Mouse (Mus musculus) small intestine, adult 2 months (tissue): ENCODE measurements around the gene Siglec1. TPM values are rescaled to one million over a fixed set of nuclear protein-coding genes. Genes with fewer than 3 reads are reported as not detected.

ENCODE experiments used
- H3K27ac ChIP-seq: fragments of 200-500 bp; 2 replicates; pipeline ENCODE4 v1.5.1; 2012; ENCODE audit warnings: low read depth, low read length, control low read depth, inconsistent platforms; ENCODE audit not compliant: insufficient read depth
- H3K27me3 ChIP-seq: fragments of 200-500 bp; 2 replicates; pipeline ENCODE4 v1.6.1; 2012; ENCODE audit warnings: mild to moderate bottlenecking, moderate library complexity, low read length, inconsistent platforms; ENCODE audit not compliant: control insufficient read depth, insufficient read depth
- H3K36me3 ChIP-seq: fragments of 200-500 bp; 2 replicates; pipeline ENCODE4 v1.6.1; 2012; ENCODE audit warnings: mild to moderate bottlenecking, low read length, control low read depth, inconsistent platforms; ENCODE audit not compliant: control insufficient read depth, insufficient read depth
- H3K4me1 ChIP-seq: fragments of 200-500 bp; 2 replicates; pipeline ENCODE4 v1.6.1; 2012; ENCODE audit warnings: low read length, inconsistent platforms, mixed read lengths; ENCODE audit not compliant: control insufficient read depth, insufficient read depth, insufficient read length
- H3K4me3 ChIP-seq: fragments of 200-500 bp; 2 replicates; pipeline ENCODE4 v1.5.1; 2012; ENCODE audit warnings: low read depth, mild to moderate bottlenecking, control low read depth, inconsistent platforms, low read length, moderate library complexity
- CTCF ChIP-seq: fragments of 200-500 bp; IDR thresholded peaks from 2 replicates; pipeline ENCODE4 v1.5.1; 2012; ENCODE audit warnings: low read depth, mild to moderate bottlenecking, control low read depth, inconsistent platforms, low read length, moderate library complexity, mixed read lengths; ENCODE audit not compliant: insufficient replicate concordance, insufficient read length; ENCODE audit errors: extremely low read depth
- POLR2A ChIP-seq: fragments of 200-500 bp; IDR thresholded peaks from 2 replicates; pipeline ENCODE4 v1.6.1; 2012; ENCODE audit warnings: low read depth, mild to moderate bottlenecking, control low read depth, inconsistent platforms, low read length, moderate library complexity
- WGBS: fragments of 180-500 bp; shearing (Covaris S2); methylation state at CpG from one replicate; pipeline ENCODE4 v1.1.7; 2018; 5-methylcytosine and 5-hydroxymethylcytosine counted together
- polyA plus RNA-seq: library from polyadenylated mRNA; depleted of rRNA; stranded (reverse); fragments of >200 nt; gene quantifications from 2 replicates; pipeline ENCODE4 v1.2.3, GENCODE M21; 2012

Siglec1 gene
- polyA plus RNA-seq, 1 experiment: 1.9 TPM

- peak overlapping the region; percentile 16; the same call in 1 of the 2 replicates for H3K4me3 ChIP-seq
- 0 out of 2 replicates have a peak, but pooled peaks cover 2% of the 10 kb centered on the region for H3K4me1 ChIP-seq
- H3K27me3 ChIP-seq: no peaks in the 10 kb centered on the region
- TF ChIP-seq CTCF: no peak
- no peak for TF ChIP-seq POLR2A
- no peak overlapping the region for H3K27ac ChIP-seq
- 16% methylated on average over 9 of the region's 9 CpGs for WGBS
- no peaks in the 10 kb centered on the region for H3K36me3 ChIP-seq
These were observed 9.7 kb upstream of the Siglec1 start for GRCm38 (mm10) chr2:131096101-131096795.

DNA sequence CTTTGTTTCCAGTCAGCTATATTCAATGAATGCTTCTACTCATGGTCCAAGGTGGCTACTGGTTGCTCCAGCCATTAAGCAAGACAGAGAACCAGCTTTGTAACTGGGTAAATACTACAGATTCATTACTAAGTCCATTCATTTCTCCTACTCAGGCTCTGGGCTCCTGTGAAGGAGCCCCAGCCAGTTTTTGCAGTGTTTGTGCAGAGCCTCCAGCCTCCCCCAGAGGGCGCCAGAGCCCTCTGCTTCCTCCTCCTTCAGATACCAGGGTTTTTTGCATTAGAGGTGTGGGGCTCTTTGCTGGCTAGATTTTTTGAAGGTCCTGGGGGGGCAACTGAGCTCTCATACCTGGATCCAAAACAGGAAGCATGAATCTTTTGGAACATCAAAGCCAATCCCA lies 8.3 kb upstream of the Siglec1 start:
- 4% methylated on average over 1 of the region's 1 CpGs for WGBS
- TF ChIP-seq POLR2A (no peak), CTCF (peak; percentile 99)
- Histone ChIP-seq H3K27ac (no peak overlapping the region), H3K27me3 (no peaks in the 10 kb centered on the region), H3K4me3 (no peak overlapping the region), H3K4me1 (0 out of 2 replicates have a peak, but pooled peaks cover 2% of the 10 kb centered on the region), H3K36me3 (no peaks in the 10 kb centered on the region)

DNA sequence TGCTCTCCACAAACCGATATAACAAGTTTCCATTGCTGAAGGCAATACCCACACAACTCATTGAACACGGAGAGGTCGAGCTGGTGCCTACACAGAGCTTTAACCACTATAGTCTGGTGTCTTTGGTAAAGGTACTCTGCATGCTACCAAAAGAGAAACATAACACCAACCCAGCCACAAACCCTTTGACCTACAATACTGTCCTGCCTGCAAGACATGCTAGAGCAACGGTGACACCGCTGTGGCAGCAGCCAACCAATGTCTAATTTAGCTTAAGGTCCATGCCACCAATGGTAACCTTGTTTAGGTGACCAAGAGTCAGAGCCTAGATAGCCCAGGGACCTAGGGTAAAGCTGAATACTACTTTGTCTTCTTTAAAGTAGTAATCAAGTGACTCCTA lies 7.0 kb upstream of the Siglec1 start:
- TF ChIP-seq POLR2A (no peak), CTCF (no peak)
- no peaks in the 10 kb centered on the region for H3K36me3 ChIP-seq
- 83% methylated on average over 5 of the region's 5 CpGs for WGBS
- no peaks in the 10 kb centered on the region for H3K27me3 ChIP-seq
- H3K4me3 ChIP-seq: no peak overlapping the region
- H3K27ac ChIP-seq: no peak overlapping the region
- 0 out of 2 replicates have a peak, but pooled peaks cover 4% of the 10 kb centered on the region for H3K4me1 ChIP-seq

DNA sequence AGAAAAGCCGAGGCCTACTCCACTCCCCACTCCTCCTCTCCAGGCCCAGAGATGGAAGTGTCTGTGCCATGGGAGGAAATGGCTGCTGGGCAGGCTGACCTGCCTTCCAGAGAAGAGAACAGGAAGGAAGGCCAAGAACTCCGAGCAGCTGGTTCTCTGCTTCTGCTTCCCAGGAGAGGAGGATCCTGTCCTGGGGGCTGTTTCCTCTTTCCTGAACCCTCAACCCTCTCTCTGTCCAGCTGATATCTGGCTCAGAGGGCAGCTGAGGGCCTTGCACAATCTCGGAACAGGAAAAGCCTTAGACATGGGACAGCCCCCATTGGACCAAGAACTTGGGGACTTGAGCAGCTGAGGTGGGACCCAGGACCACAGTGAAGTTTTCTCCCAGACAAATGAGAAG lies 4.3 kb upstream of the Siglec1 start:
- Histone ChIP-seq H3K4me3 (no peak overlapping the region), H3K27ac (no peak overlapping the region), H3K36me3 (no peaks in the 10 kb centered on the region), H3K4me1 (0 out of 2 replicates have a peak, but pooled peaks cover 2% of the 10 kb centered on the region), H3K27me3 (no peaks in the 10 kb centered on the region)
- 69% methylated on average over 3 of the region's 3 CpGs for WGBS
- no peak for TF ChIP-seq CTCF
- no peak for TF ChIP-seq POLR2A

- 83% methylated on average over 1 of the region's 1 CpGs for WGBS
- Histone ChIP-seq H3K27ac (0 out of 2 replicates have a peak overlapping the region, but pooled peaks have one; percentile 28), H3K4me3 (no peak overlapping the region), H3K4me1 (0 out of 2 replicates have a peak, but pooled peaks cover 2% of the 10 kb centered on the region), H3K27me3 (no peaks in the 10 kb centered on the region), H3K36me3 (no peaks in the 10 kb centered on the region)
- TF ChIP-seq POLR2A: no peak
- TF ChIP-seq CTCF: no peak
These were observed 3.1 kb upstream of the Siglec1 start for GRCm38 (mm10) chr2:131089634-131090033.

DNA sequence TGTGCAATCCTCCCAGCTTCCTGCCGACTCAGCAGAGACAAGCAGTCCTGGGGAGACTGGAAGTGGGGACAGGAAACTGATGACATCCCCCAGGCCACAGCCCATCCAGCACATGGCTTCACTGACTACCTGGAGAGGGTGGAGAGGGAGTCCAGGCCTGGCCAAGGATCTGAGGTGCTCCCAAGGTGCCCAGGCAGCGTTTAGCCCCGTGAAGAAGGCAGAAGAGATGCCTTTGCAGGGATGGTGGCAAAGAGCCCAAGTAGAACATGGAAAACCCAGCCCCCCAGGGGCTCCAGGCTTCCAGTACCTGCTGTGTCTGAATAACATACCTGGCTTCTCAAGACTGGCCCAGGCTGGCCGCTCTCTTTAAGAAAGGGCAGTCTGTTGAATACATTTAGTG lies 2.0 kb upstream of the Siglec1 start:
- 75% methylated on average over 4 of the region's 4 CpGs for WGBS
- H3K27ac ChIP-seq: no peak overlapping the region
- no peak for TF ChIP-seq POLR2A
- TF ChIP-seq CTCF: no peak
- 0 out of 2 replicates have a peak, but pooled peaks cover 2% of the 10 kb centered on the region for H3K4me1 ChIP-seq
- H3K27me3 ChIP-seq: no peaks in the 10 kb centered on the region
- H3K36me3 ChIP-seq: no peaks in the 10 kb centered on the region
- H3K4me3 ChIP-seq: no peak overlapping the region

DNA sequence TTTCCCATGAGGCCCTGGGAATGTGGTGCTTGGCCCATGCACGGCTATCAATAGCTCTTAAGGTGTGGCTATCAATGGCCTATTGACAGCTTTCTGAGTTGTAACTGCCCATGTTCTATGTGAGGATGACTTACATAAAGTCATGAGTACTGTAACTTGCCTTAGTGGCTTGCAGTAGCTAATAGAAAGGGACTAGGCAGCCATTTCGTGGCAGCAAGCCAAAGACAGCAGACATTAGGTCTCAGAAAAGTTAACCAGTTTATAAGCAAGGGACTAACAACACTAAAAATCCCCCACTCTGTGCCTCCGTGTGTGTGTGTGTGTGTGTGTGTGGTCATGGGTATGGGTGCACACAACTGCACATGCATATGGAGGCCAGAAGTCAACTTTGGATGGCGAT lies 2.4 kb downstream of the Siglec1 start:
- Histone ChIP-seq H3K27me3 (no peaks in the 10 kb centered on the region), H3K4me1 (no peaks in the 10 kb centered on the region), H3K36me3 (no peaks in the 10 kb centered on the region), H3K4me3 (no peak overlapping the region), H3K27ac (no peak overlapping the region)
- TF ChIP-seq CTCF (no peak), POLR2A (no peak)
- 79% methylated on average over 4 of the region's 4 CpGs for WGBS
